In the genomic region with DNA sequence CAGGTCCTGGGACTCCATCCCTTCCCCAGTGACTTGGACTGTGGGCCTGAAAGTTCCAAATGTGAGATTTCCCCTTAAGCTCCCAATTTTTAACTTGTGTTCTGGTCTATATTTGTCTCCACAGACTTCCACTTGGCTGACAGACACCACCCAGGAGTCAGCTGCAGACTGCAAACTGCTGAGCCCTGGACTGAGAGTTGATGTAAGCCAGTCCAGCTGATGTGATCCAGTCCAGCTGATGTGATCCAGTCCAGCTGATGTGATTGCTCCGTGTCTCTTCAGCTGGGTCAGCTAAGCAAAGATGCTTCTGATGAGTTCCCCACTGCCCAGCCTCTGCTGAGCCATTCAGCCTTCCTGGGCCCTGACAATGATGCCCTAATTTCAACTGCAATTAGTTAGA, we compare ENCODE assay signal across 36 mouse cellular contexts. TPM values are rescaled to one million over a fixed set of nuclear protein-coding genes. Genes with fewer than 3 reads are reported as not detected.
DNase-seq lines count a peak whose midpoint lies in the region; ATAC-seq lines count a peak whose summit lies in the region.
"Had no signal": no experiment of that assay in that cellular context is flagged by ENCODE, and none has a peak within 500 bp of the region (broad histone marks: within the 10 kb centered on the region; RNA-seq: fewer than 3 reads in every experiment).

No protein-coding gene starts in this region.

- H3K27me3 ChIP-seq in heart, embryonic 10.5 days (ENCODE audit: insufficient read depth, poor library complexity, severe bottlenecking), result peaks cover 16% of the 10 kb centered on the region
- H3K27me3 ChIP-seq in lung, embryonic 16.5 days (ENCODE audit: control insufficient read depth, insufficient read depth, low read depth, low read length), result no peaks in the 10 kb centered on the region
- H3K27me3 ChIP-seq: embryonic facial prominence, embryonic 15.5 days; forebrain, embryonic 13.5 days; limb, embryonic 13.5 days; neural tube, embryonic 15.5 days had no signal

- H3K4me3 ChIP-seq in heart, embryonic 10.5 days, result no peak overlapping the region
- H3K4me3 ChIP-seq in lung, embryonic 16.5 days (ENCODE audit: low read length), result no peak overlapping the region
- H3K4me3 ChIP-seq: embryonic facial prominence, embryonic 10.5 days; embryonic facial prominence, embryonic 15.5 days; forebrain, embryonic 13.5 days; limb, embryonic 13.5 days; neural tube, embryonic 15.5 days had no signal

- ATAC-seq in lung, embryonic 16.5 days (ENCODE audit: low read depth), result 0 out of 2 replicates have a peak, but pooled peaks have one; percentile 30
- ATAC-seq in frontal cortex, adult (ENCODE audit: low TSS enrichment), result no peak
- ATAC-seq: activated CD4-positive, CD25-positive, alpha-beta regulatory T cell, adult 4 months; forebrain, embryonic 13.5 days had no signal

- H3K9me3 ChIP-seq in heart, embryonic 10.5 days, result no peaks in the 10 kb centered on the region
- no peaks in the 10 kb centered on the region for H3K9me3 ChIP-seq in lung, embryonic 16.5 days (ENCODE audit: control insufficient read depth, low read length)
- H3K9me3 ChIP-seq: embryonic facial prominence, embryonic 10.5 days; embryonic facial prominence, embryonic 15.5 days; forebrain, embryonic 13.5 days; limb, embryonic 13.5 days; neural tube, embryonic 15.5 days had no signal

- intact Hi-C loops in heart, postnatal 14 days (cut with DNase I), result no loop called here

- WGBS in heart, embryonic 10.5 days, result 32% methylated on average over 1 of the region's 1 CpGs
- 34% methylated on average over 1 of the region's 1 CpGs for WGBS in lung, embryonic 16.5 days

- DNase-seq in heart, postnatal 14 days, result peak; percentile 17 to 21
- DNase-seq in heart, embryonic 10.5 days (ENCODE audit: low spot score), result no peak
- DNase-seq in lung, postnatal 14 days, result no peak
- peak; percentile 15 for DNase-seq in brain, adult 2 months (ENCODE audit: low read depth, low spot score)
- DNase-seq in lung, postnatal 36 days, result peak; percentile 30
- no peak for DNase-seq in neural tube, embryonic 10.5 days (ENCODE audit: extremely low spot score, low spot score)
- DNase-seq: adrenal gland, adult 2 months; adrenal gland, postnatal 36 days; B cell, adult 2 months; cerebellum, adult 8-10 months; cerebellum, postnatal 25 days; midbrain, embryonic 14.5 days; retina, postnatal 1 day; right cerebral cortex, postnatal 14 days had no signal

- no peaks in the 10 kb centered on the region for H3K36me3 ChIP-seq in heart, embryonic 10.5 days
- no peaks in the 10 kb centered on the region for H3K36me3 ChIP-seq in lung, embryonic 16.5 days (ENCODE audit: control insufficient read depth, insufficient read depth, low read length)
- H3K36me3 ChIP-seq: embryonic facial prominence, embryonic 10.5 days; embryonic facial prominence, embryonic 15.5 days; limb, embryonic 13.5 days; neural tube, embryonic 15.5 days had no signal

- H3K9ac ChIP-seq in lung, embryonic 16.5 days (ENCODE audit: low read length), result no peak overlapping the region
- H3K9ac ChIP-seq: embryonic facial prominence, embryonic 15.5 days; forebrain, embryonic 13.5 days; hindbrain, embryonic 14.5 days; limb, embryonic 13.5 days; neural tube, embryonic 15.5 days had no signal

- H3K27ac ChIP-seq in heart, embryonic 10.5 days, result no peak overlapping the region
- H3K27ac ChIP-seq in lung, embryonic 16.5 days (ENCODE audit: low read length), result no peak overlapping the region
- H3K27ac ChIP-seq: embryonic facial prominence, embryonic 10.5 days; embryonic facial prominence, embryonic 15.5 days; forebrain, embryonic 13.5 days; hindbrain, embryonic 14.5 days; kidney, postnatal 0 days; limb, embryonic 13.5 days; neural tube, embryonic 15.5 days had no signal

- peaks cover 6% of the 10 kb centered on the region for H3K4me1 ChIP-seq in heart, embryonic 10.5 days
- H3K4me1 ChIP-seq in lung, embryonic 16.5 days (replicated peaks; ENCODE audit: control insufficient read depth, insufficient read depth, low read length), result peaks cover 7% of the 10 kb centered on the region
- H3K4me1 ChIP-seq: forebrain, embryonic 13.5 days; neural tube, embryonic 15.5 days had no signal

- H3K4me2 ChIP-seq in lung, embryonic 16.5 days (ENCODE audit: low read depth, low read length), result no peak overlapping the region
- H3K4me2 ChIP-seq: embryonic facial prominence, embryonic 15.5 days; forebrain, embryonic 13.5 days; heart, embryonic 11.5 days; hindbrain, embryonic 14.5 days; limb, embryonic 13.5 days; liver, embryonic 11.5 days; neural tube, embryonic 15.5 days had no signal

RNA-seq across cellular contexts. Expression of a gene that starts 11.6 kb away (rescaled TPM):
- total RNA-seq in heart, postnatal 14 days (2021), result not detected
- not detected in 2 replicates for polyA plus RNA-seq in heart, embryonic 10.5 days (2016; fragmentation: Nextera tagmentation; extraction: Ambion mirVana)
- 0.15 and 0.78 TPM in 2 replicates for polyA plus RNA-seq in lung, embryonic 16.5 days (2015; fragmentation: Nextera tagmentation; extraction: Ambion mirVana)
- total RNA-seq: adrenal gland, adult 2 months; adrenal gland, postnatal 36 days; gastrocnemius, adult 18-20 months; gastrocnemius, postnatal 4 days; hematopoietic stem cell, adult 5-6 weeks; layer of hippocampus, adult 18-20 months; layer of hippocampus, postnatal 10 days; left cerebral cortex, adult 18-20 months; left cerebral cortex, postnatal 36 days; monocyte, adult 5-6 weeks had no signal
- polyA plus RNA-seq: activated CD4-positive, CD25-positive, alpha-beta regulatory T cell, adult 4 months; adrenal gland, adult 2 months; embryonic facial prominence, embryonic 10.5 days; forebrain, embryonic 13.5 days; frontal cortex, adult 2 months; heart, embryonic 11.5 days; hindbrain, embryonic 14.5 days; limb, embryonic 13.5 days; liver, embryonic 11.5 days; midbrain, embryonic 14.5 days; neural tube, embryonic 15.5 days; spleen, adult 2 months had no signal

RNA-seq across cellular contexts. Expression of a gene that starts 12.6 kb away (rescaled TPM):
- total RNA-seq in heart, postnatal 14 days (2021), result under 1 TPM in 1 of 2 experiments, not detected in 1; 0.29 TPM
- not detected in 2 replicates for polyA plus RNA-seq in heart, embryonic 10.5 days (2016; fragmentation: Nextera tagmentation; extraction: Ambion mirVana)
- polyA plus RNA-seq in lung, embryonic 16.5 days (2015; fragmentation: Nextera tagmentation; extraction: Ambion mirVana), result 1.3 and 1.8 TPM in 2 replicates
- total RNA-seq: gastrocnemius, adult 18-20 months; gastrocnemius, postnatal 4 days; layer of hippocampus, adult 18-20 months; layer of hippocampus, postnatal 10 days had no signal
- polyA plus RNA-seq: embryonic facial prominence, embryonic 10.5 days; forebrain, embryonic 13.5 days; heart, embryonic 11.5 days; limb, embryonic 13.5 days; midbrain, embryonic 14.5 days; neural tube, embryonic 15.5 days had no signal

RNA-seq across cellular contexts. Expression of a gene that starts 29.2 kb away (rescaled TPM):
- not detected for total RNA-seq in heart, postnatal 14 days (2021)
- not detected in 2 replicates for polyA plus RNA-seq in heart, embryonic 10.5 days (2016; fragmentation: Nextera tagmentation; extraction: Ambion mirVana)
- polyA plus RNA-seq in lung, embryonic 16.5 days (2015; fragmentation: Nextera tagmentation; extraction: Ambion mirVana), result 0.58 TPM in 1 of 2 replicates, not detected in the other
- total RNA-seq: adrenal gland, adult 2 months; adrenal gland, postnatal 36 days; gastrocnemius, postnatal 4 days; hematopoietic stem cell, adult 5-6 weeks; layer of hippocampus, adult 18-20 months; layer of hippocampus, postnatal 10 days; left cerebral cortex, adult 18-20 months; left cerebral cortex, postnatal 36 days; monocyte, adult 5-6 weeks had no signal
- polyA plus RNA-seq: activated CD4-positive, CD25-positive, alpha-beta regulatory T cell, adult 4 months; embryonic facial prominence, embryonic 10.5 days; forebrain, embryonic 13.5 days; frontal cortex, adult 2 months; heart, embryonic 11.5 days; hindbrain, embryonic 14.5 days; midbrain, embryonic 14.5 days; neural tube, embryonic 15.5 days had no signal

Comparison
In these comparisons a context has a peak if more than half of its experiments do, and no peak if none do; other contexts are left out.
1. DNase-seq: peak in heart, postnatal 14 days (2 of 2), brain, adult 2 months (single experiment) and lung, postnatal 36 days (single experiment); none in heart, embryonic 10.5 days (single experiment), lung, postnatal 14 days (single experiment) and neural tube, embryonic 10.5 days (single experiment).